Mouse (Mus musculus) urinary bladder, adult 18-20 months (tissue): ENCODE measurements at regions not wholly inside any gene's neighbourhood (a gene's known extent, or its start where the extent isn't known, plus 50 kb on each side); places are given as distances from the start of the nearest gene placed in this dataset.
A peak's percentile ranks its signal among the peaks of the same experiment; 100 is the strongest.

ENCODE experiments used
- DNase-seq, 2 experiments: peaks; one replicate each; pipeline ENCODE4 v3.0.0; 2022; ENCODE audit warnings: low spot score in 2 of 2, mixed read lengths in 2 of 2

DNA sequence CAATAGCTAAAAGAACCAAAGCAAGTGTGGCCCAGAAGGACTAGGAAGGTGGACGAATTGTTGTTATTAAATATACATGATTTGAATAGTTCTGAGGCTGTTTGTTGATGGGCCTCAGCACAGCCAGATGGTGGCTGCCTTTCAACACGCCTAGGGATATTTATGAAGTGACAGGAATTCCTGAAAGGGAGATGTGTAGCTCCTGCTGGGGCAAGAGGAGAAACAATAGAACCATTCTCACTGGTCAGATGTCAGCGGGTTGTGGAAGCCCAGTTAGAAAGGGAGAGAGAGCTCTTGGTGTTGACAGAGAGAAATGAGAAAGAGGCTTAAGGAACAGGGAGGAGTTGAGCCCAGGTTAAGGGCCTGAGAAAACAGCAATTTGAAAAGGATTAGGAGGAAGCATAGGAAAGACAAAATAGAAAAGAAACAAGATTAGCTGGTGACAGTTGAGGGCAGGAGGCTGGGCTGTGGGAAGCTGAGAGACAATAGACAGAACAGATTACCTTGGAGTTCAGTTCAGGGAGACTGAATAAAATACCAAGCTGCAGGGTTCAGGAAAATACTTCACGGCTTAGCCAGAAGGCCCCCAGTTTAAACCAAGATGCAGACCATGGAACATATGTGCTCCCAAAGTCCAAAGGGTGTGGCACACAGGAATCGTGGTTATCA lies 174.7 kb upstream of the Ptbp2 start:
- DNase-seq, result no peak

DNA sequence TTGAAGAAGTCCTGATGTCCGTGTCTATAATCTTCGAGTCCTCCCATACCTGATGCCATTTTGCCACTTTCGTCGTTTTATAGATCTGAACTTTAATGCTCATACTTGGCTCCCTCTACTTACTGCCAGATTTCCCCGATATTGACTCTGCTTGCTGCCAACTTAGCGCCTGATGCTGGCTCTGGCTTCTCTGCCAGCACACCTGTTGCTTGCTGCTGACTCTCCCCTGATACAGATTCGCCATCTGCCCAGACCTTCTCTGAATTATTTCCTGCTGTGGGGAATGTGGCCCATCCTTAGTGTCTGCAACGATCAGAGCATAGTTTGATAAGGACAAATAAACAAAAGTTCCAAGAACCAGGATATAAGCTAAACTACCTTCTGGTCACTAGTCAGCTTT lies 173.3 kb upstream of the Ptbp2 start:
- DNase-seq, result no peak

DNA sequence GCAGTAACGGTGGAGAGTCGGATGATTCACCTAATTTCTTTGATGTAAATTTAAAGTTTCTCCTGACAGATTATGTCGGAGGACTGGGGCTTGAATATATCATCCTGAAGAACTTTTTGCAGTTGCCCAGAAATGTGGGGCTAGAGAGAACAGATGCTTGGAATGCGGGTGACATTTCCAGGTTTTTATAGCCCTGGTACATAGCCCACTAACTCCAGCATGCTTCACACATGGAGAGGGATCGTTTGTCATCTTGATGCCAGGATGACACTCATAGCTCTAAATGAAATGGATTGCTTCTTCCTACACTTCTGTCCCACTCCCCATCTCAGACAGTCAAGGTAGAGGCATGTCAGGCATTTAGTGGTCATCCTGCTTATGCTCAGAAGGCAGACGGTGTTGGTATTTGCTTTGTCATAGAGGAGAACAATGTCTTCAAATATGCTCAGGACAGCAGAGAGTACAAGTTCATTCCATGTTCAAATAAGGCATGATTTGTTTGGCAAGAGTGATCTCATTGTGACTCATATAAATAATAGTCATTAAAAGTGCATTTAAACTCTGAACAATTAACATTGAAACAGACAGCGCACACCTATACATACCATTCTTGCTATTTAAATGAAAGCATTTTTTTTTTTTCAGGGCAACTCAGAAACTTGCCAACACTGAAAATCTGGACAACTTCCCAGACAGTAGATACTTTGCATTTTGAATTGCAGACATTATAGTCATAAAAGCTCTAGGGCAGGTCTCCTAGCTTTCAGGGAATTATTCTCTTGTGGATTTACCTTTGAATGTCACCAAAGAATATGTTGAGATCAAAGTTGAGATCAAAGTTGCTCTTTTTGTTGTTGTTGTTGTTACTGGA lies 171.7 kb upstream of the Ptbp2 start:
- DNase-seq, result no peak

DNA sequence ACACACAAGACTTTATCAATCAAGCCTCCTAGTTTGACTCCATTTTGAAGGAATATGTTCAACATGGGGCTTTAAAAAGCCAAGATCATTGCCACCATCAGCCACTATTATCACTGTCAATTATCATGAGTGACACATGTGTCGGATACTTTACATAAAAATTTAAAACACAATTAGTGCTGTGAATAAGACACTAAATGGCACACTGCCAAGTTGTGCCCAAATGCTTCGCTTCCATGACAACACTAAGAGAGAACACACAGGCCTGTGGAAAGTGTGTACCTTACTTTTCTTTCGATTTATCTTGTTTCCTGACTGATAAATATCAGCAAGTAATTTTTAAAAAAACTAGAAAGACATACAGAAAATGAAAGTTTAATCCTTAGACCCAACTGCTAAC lies 166.5 kb upstream of the Ptbp2 start:
- DNase-seq, result no peak

DNA sequence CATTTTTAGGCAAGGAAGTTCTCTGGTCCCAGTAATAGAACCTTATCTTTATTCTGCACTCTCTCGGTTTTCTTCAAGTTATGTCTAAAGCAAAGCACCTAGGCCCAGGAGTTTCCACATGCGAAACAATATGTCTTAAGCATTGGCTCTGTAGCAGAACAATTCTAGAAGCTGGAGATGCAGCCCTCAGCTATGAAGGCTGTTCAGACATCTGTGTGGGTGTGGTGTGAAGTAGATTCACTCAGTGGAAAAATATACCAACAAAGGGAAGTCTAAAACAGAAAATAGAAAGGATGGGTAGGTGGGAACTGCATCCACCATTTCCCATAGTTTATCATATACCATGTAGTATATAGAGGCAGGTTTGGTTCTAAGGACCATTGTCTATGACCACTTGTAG lies 165.8 kb upstream of the Ptbp2 start:
- DNase-seq, result no peak

DNA sequence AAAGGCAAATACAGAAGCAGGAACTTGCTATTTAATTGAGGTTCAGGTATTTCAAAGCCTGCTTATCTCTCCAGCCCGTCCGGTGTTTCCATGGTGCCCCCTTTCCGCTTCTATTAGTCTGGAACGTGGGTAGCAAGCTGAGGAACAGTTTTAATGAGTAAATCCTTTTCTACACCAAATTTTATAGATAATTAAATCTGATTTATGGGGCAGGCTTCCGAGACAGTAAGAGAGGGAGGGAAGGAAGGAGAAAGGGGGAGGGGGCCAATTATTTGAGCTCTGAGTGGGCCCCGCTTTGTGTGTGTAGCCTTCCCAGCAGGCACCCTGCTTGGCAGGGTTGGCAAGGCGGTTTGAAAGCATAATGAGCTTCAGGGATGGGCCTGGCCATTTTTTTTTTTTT lies 165.4 kb upstream of the Ptbp2 start:
- DNase-seq, result no peak

DNA sequence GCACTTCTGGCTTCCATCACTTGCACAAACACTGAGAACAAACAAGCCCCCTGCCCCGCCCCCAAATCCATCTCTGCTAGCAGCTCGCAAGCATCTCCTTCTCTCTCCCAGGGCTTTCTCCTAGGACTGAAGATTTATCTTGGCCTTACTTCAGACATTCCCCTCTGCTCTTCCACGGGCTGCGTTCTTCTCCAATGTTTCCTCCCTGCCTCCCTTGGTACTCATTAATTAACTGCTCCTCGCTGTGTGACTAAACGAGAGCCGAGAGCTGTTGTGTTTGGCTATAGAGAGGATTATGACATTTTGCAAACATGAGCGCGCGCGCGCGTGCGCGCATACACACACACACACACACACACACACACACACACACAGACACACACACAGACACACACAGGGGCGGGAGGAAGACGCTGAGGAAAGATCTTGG lies 164.8 kb upstream of the Ptbp2 start:
- peak; percentile 6 to 11 for DNase-seq

DNA sequence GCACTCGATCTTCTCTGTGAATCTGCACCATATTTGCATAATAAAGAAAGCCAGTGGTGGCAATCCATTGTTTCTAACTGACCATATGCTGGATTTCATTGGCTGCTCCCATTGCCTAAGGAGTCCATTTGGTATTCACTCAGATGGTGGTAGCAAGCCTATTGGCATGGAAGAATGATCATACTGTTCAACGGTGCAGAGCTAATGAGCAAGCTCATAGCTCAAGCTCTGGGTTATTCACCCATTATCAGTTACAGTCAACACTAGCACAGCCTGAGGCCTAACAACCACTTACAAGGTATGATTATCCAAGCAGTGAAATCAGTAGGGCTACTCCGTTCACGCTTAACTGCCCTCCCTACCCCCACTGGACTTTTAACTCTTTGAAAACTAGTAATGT lies 162.9 kb upstream of the Ptbp2 start:
- no peak for DNase-seq

DNA sequence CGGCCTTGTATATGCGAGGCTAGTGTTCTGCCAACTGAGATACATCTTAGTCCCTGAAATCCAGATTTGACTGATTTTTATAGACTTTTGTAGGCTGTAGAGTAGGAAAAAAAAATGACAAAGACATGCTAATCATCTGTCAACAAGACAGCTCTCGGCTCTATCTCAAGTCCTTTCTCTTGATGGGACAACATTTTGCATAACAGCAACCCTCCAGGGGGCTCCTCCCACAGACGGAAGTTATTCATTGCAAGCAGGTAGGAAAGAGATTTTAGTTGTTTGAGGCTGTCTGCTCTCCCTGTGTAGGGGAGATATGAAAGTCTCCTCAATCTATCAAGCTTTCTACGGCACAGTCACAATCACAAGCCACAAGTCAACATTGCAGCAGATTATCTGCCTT lies 159.8 kb upstream of the Ptbp2 start:
- DNase-seq, result no peak

DNA sequence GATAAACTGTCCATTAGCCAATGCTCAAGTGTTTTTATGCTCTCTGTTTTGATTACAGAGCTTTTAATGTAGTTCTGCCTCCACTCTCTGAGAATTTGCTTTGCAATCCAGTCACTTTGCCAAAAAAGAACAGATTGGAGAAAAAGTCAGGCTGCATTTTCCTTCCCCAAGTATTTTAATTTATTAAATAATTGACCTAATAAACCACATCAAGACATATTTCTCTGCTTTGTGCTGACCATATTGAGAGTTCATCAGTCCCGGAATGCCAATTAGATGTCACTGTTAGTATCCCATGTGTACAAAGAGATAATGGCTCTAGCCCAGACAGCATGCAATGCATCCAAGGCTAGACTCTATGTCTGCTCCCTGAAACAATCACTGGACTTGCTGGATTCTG lies 154.8 kb upstream of the Ptbp2 start:
- DNase-seq, result no peak

DNA sequence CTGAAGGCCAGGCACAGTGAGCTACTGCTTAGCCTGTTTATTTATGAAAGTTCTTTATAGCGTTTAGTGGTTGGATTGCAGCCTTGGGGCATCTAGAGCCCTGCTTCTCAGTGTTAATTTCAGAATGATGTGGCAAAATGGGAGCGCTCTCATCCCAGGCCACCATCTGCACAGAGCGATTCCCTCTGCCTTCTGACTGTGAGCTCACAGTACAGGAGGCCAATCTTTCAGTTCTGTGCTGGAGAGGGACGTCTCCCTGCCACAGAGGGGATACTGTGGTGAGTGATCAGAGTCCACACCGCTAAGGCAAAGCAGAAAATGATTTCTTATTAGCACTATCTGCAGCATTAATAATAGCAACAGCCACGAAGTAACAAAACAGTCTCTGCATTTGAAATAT lies 154.2 kb upstream of the Ptbp2 start:
- no peak for DNase-seq

DNA sequence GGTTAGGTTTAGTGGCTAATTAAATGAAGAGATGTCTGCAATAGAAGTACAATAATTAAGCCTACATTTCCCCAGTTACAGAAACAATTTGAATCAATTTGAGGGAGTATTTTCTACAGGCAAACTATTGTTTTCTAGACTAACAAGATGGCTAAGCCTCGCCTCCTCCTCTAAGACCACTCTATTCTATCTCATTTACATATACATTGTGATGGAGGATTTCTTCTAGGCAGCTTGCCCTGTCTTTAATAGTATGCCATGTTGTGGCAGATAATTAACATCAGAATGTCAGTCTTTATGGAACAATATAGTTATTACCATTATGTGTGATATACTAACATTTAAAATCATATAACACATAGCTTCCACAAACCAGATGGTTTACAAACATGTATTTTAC lies 152.3 kb upstream of the Ptbp2 start:
- DNase-seq, result no peak

DNA sequence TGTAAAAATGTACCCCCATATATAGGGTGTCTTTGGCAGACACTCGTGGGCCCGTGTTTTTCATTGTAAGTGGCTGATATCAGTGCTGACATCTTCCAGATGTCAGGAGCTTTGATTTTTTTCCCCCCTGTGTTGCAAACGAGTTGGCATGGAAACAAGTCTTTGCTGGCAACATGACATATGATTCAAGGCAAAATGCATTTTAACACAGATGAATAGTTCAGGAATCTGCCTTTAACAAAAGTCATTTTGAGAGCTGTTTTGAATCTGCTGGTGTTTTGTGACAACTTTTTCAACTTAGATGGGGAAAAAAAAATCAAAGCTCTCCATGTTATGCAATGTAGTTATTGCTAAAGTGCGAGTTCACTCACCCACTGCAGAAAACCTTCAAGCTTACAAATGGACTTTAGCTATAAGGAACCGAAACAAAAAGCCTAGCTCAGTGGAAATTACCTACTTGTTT lies 148.8 kb upstream of the Ptbp2 start:
- DNase-seq, result no peak

DNA sequence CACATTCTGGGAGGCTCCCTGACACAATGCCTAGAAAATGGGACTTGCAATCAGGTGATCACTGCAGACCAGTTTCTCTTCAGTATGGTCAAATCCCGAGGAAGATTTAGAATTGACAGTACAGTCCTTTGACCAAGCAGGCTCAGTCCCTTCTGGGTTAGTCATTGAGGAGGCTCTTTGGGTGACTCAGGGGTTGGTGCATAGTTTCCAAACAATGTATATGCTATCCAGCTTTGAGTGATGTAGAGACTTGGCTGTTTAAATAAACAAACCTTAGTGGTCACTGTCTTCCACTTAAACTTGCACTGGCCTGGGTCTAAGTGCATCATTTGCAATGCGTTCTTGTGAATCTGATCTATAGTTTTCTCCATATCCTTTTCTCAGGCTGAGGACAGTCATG lies 144.0 kb upstream of the Ptbp2 start:
- no peak for DNase-seq

DNA sequence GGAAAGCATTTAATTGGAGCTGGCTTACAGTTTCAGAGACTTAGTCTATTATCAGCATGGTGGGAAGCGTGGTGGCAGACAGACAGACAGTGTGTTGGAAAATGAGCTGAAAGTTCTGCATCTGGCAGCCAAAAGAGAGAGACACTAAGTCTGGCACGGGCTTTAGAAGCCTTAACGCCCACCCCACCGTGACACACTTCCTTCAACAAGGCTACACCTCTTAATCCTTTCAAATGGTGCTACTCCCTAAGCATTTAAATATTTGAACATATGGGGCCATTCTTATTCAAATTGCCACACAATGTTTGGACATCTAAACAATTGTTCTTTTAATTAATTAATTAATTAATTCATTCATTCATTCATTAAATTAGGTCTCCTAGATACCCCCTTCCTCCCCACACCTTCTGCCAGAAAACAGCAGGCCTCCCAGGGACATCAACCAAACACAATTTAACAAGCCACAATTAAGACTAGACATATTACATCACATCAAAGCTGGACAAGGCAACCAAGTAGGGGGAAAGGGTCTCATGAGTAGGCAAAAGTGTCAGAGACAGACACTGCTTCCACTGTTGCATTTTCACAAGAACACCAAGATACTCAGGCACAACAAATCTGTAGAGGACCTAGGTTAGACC lies 135.4 kb upstream of the Ptbp2 start:
- DNase-seq, result no peak

DNA sequence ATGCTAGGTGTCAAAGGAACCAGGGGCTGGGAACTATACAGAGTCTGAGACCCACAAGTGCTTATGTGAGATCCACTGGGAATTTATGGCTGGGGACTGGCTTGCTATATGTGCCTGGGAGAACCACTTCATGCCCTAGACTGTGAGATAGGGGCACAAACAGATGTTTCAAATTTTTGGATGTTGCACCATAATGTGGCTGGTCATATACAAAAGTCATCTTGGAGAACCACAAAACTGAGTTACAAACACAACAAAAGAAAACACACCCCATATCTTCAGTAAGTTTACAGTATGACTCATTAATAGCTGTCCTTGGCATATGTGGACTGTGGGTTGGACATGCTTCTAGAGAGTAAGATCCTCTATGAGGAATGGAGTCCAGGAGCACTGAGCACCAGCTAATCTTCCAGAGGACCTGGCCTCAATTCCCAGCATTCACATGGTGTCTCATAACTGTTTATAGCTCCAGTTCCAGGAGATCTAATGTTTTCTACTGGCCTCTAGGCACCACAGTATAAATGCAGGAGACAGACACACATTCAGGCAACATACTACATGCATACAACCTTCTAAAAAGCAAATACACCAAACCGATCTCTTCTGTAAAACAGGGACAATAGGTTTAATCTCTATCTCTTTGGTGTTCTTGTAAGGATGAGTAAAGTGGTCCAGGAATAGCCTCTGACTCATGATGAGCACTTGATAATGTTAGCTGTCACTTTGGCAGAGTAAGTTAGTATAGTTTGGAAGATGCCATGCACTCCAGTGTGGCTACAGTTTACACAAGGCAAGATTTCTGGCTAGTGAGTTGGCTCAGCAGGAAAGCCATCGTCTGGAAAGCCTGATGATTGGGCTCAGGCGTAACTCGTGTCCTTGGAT lies 132.0 kb upstream of the Ptbp2 start:
- DNase-seq, result no peak

DNA sequence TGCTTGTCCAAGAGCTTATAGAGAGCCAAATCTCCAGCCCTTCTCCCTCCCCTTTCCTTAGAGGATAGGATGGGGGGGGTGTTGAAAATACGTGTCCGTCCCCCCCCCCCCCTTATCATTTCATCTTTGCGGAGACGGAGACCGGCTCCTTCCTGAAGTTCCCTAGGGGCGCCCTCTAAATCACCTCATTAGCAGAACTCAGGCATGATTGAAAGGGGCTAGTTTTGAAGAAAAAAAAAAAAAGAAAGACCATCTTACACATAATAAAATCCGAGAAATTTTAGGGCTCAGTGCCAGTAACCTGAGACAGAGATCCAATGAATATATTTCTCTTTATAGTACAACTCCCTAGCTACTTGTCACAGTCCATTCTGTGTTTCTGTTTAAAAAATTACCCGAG lies 127.3 kb upstream of the Ptbp2 start:
- DNase-seq, result no peak

DNA sequence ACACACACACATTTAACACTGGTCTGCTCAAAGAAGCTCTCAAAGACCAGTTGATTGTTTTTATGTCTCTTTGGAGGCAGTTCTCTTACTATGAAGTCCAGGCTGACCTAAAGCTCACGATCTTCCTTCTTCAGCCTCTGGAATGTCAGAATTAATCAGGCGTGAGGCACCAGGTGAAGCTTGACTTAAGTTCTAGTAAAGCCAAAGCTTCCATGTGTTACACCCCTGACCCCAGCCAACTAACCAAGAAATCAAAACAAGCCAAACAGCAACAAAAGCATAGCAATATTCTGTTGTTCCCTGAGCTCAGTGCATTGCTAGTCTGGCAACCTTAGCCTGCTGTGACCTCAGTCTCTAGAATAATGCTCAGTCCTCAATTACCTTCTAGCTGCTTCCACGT lies 120.0 kb upstream of the Ptbp2 start:
- no peak for DNase-seq

DNA sequence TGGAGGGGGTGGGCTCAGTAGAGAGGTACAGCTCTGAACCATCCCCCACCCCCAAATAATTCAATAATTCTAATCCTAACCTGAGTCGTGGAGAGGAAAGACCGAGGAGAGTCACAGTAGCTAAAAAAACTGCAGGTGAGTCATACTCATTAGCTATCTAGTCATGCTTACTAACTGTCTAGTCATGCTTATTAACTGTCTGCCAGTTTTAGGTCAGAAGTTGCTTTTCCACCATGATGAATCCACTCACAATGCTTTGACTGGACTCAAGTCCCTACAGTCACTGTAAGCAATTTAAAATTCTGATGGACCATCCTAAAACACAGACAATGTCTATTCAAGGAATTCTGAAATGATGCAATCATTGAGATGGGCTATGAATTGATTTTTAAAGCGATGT lies 110.9 kb upstream of the Ptbp2 start:
- no peak for DNase-seq

DNA sequence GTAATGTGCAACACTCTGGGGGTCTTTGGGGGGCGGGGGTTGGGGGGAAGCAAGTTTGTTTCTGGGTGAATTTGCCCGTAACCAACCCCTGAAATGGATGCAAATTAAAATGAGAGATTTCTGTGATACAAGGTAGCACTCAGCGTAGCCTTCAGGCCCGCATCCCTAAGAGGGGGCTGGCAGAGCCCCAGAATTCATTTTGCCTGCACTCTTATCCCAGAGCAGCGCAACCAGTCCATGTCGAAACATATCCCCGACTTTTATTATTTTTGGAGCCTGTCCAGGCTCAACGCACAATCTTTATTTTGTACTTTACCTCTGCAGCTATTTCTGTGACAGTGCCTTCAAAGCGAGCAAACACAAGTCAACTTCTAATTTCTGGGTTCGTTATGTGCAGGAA lies 109.8 kb upstream of the Ptbp2 start:
- no peak for DNase-seq

DNA sequence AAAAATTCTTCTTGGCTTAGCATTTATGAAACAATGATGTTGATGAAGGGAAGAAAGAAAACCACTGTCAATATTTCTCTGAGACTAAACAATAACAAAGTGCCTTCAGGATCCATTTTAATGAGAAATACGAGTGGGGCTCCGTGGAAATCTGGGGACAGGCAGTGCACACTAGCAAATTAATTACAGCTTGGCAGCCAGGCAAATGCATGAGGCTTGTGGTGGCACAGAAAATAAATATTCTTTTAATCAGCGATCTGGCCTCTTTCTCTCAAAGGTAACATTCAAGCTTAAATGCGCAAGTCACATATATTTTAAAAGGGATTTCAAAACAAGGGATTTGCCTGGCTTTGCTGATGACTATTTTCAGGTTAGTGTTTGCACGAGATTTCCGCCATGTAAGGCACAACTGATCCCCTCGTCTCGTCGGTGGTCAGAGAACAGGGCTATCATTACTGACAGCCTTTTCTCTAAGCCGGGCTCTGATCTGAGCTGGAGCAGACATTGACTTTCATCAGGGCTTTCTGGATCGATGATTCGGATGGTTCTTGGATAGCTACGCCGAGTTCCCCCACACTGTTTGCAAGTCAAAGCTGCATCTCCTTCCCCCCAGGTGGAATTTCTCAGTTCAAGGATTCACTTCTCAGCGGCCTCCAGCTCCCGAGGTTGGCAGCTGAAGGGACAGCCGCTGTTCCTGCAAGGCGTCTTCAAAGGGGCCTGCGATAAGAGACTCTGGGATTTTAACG lies 109.1 kb upstream of the Ptbp2 start:
- DNase-seq, result no peak
